Mouse (Mus musculus) limb, embryonic 11.5 days (tissue): Measurements from ENCODE around the gene Sumo1. TPM values are rescaled to one million over a fixed set of nuclear protein-coding genes. Genes with fewer than 3 reads are reported as not detected.

Experiments
- ATAC-seq: fragments of 200-750 bp; cut with Nextera tagmentation; 2 replicates; pipeline ENCODE4 v1.8.0; 2017; ENCODE audit warnings: low read depth; ENCODE audit not compliant: insufficient number of reproducible peaks, low FRiP score, low TSS enrichment
- DNase-seq: peaks from one replicate; pipeline ENCODE4 v3.0.0-alpha.2; 2015; ENCODE audit warnings: low spot score
- H3K27ac ChIP-seq: fragments of 300-500 bp; sonication (generic); replicated peaks from 2 replicates; pipeline ENCODE4 v1.5.1; 2014; ENCODE audit warnings: low read depth, mild to moderate bottlenecking, low read length
- H3K27me3 ChIP-seq: fragments of 300-500 bp; sonication (generic); 2 replicates; pipeline ENCODE4 v1.6.1; 2014; ENCODE audit warnings: mild to moderate bottlenecking, low read length, mixed read lengths; ENCODE audit not compliant: control insufficient read depth, insufficient read depth
- H3K36me3 ChIP-seq: fragments of 300-500 bp; sonication (generic); 2 replicates; pipeline ENCODE4 v1.6.1; 2014; ENCODE audit warnings: mild to moderate bottlenecking, low read length, moderate library complexity, mixed read lengths; ENCODE audit not compliant: control insufficient read depth, insufficient read depth
- H3K4me1 ChIP-seq: fragments of 300-500 bp; sonication (generic); 2 replicates; pipeline ENCODE4 v1.6.1; 2014; ENCODE audit warnings: low read length, mixed read lengths; ENCODE audit not compliant: control insufficient read depth, insufficient read depth
- H3K4me2 ChIP-seq: fragments of 300-500 bp; sonication (generic); 2 replicates; pipeline ENCODE4 v1.6.1; 2014; ENCODE audit warnings: low read depth, mild to moderate bottlenecking, moderate library complexity; ENCODE audit not compliant: severe bottlenecking
- H3K4me3 ChIP-seq: fragments of 300-500 bp; sonication (generic); 2 replicates; pipeline ENCODE4 v1.5.1; 2014; ENCODE audit warnings: low read depth, low read length
- H3K9ac ChIP-seq: fragments of 300-500 bp; sonication (generic); 2 replicates; pipeline ENCODE4 v1.6.1; 2014; ENCODE audit warnings: mild to moderate bottlenecking, low read length
- H3K9me3 ChIP-seq: fragments of 300-500 bp; sonication (generic); 2 replicates; pipeline ENCODE4 v1.6.1; 2016; ENCODE audit warnings: low read length; ENCODE audit not compliant: control insufficient read depth
- WGBS: fragments of 180-500 bp; shearing (Covaris S2); extraction: QIAGEN DNeasy Blood & Tissue Kit; methylation state at CpG from one replicate; pipeline ENCODE4 v1.1.7; 2014; 5-methylcytosine and 5-hydroxymethylcytosine counted together
- polyA plus RNA-seq: library from polyadenylated mRNA; unstranded; fragments of >200 nt; fragmentation: Nextera tagmentation; extraction: Ambion mirVana; gene quantifications from 2 replicates; pipeline ENCODE4 v1.2.1, GENCODE M21; 2014

Sumo1 gene
- polyA plus RNA-seq, 1 experiment from 2014 or later, result 627 TPM

GRCm38 (mm10) chr1:59594586-59595266 is 75.9 kb downstream of the Sumo1 start:
- no peak overlapping the region for H3K4me3 ChIP-seq
- ATAC-seq (no peak), DNase-seq (no peak)
- peaks cover 6% of the 10 kb centered on the region for H3K4me1 ChIP-seq
- H3K27me3 ChIP-seq, result 0 out of 2 replicates have a peak, but pooled peaks cover 3% of the 10 kb centered on the region
- no peaks in the 10 kb centered on the region for H3K9me3 ChIP-seq
- H3K9ac ChIP-seq, result no peak overlapping the region
- WGBS, result 48% methylated on average over 11 of the region's 11 CpGs
- H3K36me3 ChIP-seq, result no peaks in the 10 kb centered on the region
- H3K4me2 ChIP-seq, result no peak overlapping the region
- H3K27ac ChIP-seq, result no peak overlapping the region

DNA sequence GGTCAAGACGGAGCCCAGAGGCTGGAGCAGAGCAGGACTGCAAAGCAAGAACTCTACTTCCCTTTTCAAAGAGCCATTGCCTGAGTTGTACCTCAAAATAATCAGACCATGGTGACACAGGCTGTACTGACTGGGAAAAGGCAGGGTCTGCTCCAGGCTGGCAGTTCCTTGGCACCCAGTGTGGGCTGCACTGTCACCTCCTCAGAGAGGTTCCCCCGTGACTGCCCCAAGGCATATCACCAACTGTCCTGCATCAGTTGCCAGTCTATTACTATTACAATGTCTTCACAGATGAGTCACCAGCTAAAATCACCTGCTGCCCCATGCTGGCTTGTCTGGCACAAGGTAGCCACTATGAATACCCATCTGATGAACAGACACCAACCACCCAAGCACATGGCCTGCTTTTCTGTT is 77.0 kb downstream of the Sumo1 start:
- Histone ChIP-seq H3K27me3 (0 out of 2 replicates have a peak, but pooled peaks cover 3% of the 10 kb centered on the region), H3K9me3 (no peaks in the 10 kb centered on the region), H3K9ac (no peak overlapping the region), H3K36me3 (no peaks in the 10 kb centered on the region), H3K4me1 (peaks cover 6% of the 10 kb centered on the region), H3K4me2 (no peak overlapping the region; the same call in 1 of the 2 replicates), H3K27ac (no peak overlapping the region), H3K4me3 (no peak overlapping the region)
- ATAC-seq (no peak), DNase-seq (no peak)
- 81% methylated on average over 2 of the region's 2 CpGs for WGBS

DNA sequence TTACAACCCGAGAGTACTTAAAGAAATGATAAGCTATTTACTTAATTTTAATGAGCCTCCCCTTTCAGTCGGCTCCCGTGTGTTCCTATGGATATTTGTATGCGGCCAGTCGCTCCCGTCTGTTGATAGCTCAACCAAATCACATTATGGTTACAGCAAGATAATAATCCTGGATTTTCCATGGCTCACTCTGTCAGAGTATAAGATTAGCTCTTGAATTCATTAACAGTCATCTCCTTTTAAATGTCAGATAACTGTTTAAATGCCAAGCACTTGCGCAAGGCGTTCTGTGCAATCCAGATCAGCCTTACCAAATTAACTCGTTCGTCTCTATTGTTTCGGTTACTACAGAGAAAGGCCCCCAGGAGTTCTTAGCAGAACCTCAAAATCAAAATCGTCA is 77.8 kb downstream of the Sumo1 start:
- WGBS, result 38% methylated on average over 12 of the region's 12 CpGs
- DNase-seq (no peak), ATAC-seq (no peak)
- H3K4me3 ChIP-seq, result no peak overlapping the region
- peaks cover 6% of the 10 kb centered on the region for H3K4me1 ChIP-seq
- no peak overlapping the region for H3K27ac ChIP-seq
- 0 out of 2 replicates have a peak, but pooled peaks cover 3% of the 10 kb centered on the region for H3K27me3 ChIP-seq
- H3K4me2 ChIP-seq, result peak overlapping the region; percentile 20; the same call in 1 of the 2 replicates
- no peak overlapping the region for H3K9ac ChIP-seq
- no peaks in the 10 kb centered on the region for H3K36me3 ChIP-seq
- H3K9me3 ChIP-seq, result no peaks in the 10 kb centered on the region

DNA sequence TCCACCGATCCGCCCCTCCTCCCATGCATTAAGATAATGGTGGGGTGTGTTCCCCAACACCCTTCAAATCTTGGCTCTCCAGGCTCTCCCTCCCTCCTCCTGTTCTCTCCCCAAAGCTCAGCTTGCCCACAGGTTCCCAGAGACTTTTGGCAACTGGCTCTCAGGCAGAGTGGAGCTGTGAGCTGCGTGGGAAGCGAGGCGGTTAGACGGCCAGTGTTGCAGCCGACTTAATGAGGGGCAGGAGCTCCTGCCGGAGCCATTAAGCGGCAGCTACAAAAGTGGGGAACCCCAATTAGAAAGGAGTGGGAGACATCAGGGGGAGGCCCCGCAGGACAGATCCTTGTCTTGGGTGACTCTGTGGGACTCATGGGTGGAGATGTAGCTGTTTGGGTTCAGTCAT is 78.3 kb downstream of the Sumo1 start:
- peak; percentile 52 for DNase-seq
- Histone ChIP-seq H3K9ac (peak overlapping the region; percentile 34; the same call in 1 of the 2 replicates), H3K4me3 (no peak overlapping the region), H3K27ac (no peak overlapping the region), H3K4me1 (peaks cover 6% of the 10 kb centered on the region), H3K36me3 (no peaks in the 10 kb centered on the region), H3K4me2 (peak overlapping the region; percentile 20; the same call in 1 of the 2 replicates), H3K27me3 (0 out of 2 replicates have a peak, but pooled peaks cover 3% of the 10 kb centered on the region), H3K9me3 (no peaks in the 10 kb centered on the region)
- ATAC-seq, result no peak
- 8% methylated on average over 10 of the region's 10 CpGs for WGBS

DNA sequence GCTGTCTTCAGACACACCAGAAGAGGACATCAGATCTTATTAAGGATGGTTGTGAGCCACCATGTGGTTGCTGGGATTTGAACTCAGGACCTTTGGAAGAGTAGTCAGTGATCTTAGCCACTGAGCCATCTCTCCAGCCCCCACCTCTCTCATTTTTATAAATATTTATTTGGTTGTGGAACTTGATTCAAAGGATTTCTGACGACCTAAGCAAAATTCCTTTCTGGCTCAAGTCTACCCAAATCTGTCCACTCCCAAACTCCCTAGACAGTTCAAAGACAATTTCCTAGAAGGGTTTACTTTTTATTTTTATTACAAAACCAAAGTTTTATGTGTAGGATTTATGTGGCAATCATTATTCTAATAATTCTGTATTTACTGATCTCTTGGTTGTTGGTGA is 81.4 kb downstream of the Sumo1 start:
- no peak overlapping the region for H3K27ac ChIP-seq
- 0 out of 2 replicates have a peak, but pooled peaks cover 3% of the 10 kb centered on the region for H3K27me3 ChIP-seq
- ATAC-seq (no peak), DNase-seq (no peak)
- H3K9me3 ChIP-seq, result no peaks in the 10 kb centered on the region
- WGBS, result 89% methylated on average over 1 of the region's 1 CpGs
- H3K9ac ChIP-seq, result no peak overlapping the region
- no peak overlapping the region for H3K4me2 ChIP-seq
- H3K4me1 ChIP-seq, result peaks cover 5% of the 10 kb centered on the region
- no peaks in the 10 kb centered on the region for H3K36me3 ChIP-seq
- H3K4me3 ChIP-seq, result no peak overlapping the region

GRCm38 (mm10) chr1:59584656-59585410 is 85.8 kb downstream of the Sumo1 start:
- no peak overlapping the region for H3K9ac ChIP-seq
- ATAC-seq, result peak; percentile 44; the same call in 1 of the 2 replicates

GRCm38 (mm10) chr1:59580880-59581279 is 89.8 kb downstream of the Sumo1 start:
- Histone ChIP-seq H3K4me2 (no peak overlapping the region), H3K27me3 (no peaks in the 10 kb centered on the region), H3K4me3 (no peak overlapping the region), H3K4me1 (peaks cover 11% of the 10 kb centered on the region; the same call in 1 of the 2 replicates), H3K9me3 (no peaks in the 10 kb centered on the region), H3K36me3 (no peaks in the 10 kb centered on the region), H3K9ac (no peak overlapping the region), H3K27ac (no peak overlapping the region)
- ATAC-seq, result no peak
- DNase-seq, result no peak
- 88% methylated on average over 3 of the region's 3 CpGs for WGBS

More at GRCm38 (mm10) chr1:59584656-59585410, 85.8 kb downstream of the Sumo1 start:
- Histone ChIP-seq H3K4me2 (no peak overlapping the region; the same call in 1 of the 2 replicates), H3K27ac (no peak overlapping the region), H3K27me3 (no peaks in the 10 kb centered on the region), H3K4me1 (peaks cover 8% of the 10 kb centered on the region; the same call in 1 of the 2 replicates), H3K36me3 (no peaks in the 10 kb centered on the region), H3K9me3 (no peaks in the 10 kb centered on the region), H3K4me3 (no peak overlapping the region)
- peak; percentile 87 for DNase-seq
- 10% methylated on average over 18 of the region's 18 CpGs for WGBS

- Histone ChIP-seq H3K4me1 (peaks cover 11% of the 10 kb centered on the region; the same call in 1 of the 2 replicates), H3K9ac (no peak overlapping the region), H3K4me3 (no peak overlapping the region), H3K27ac (no peak overlapping the region), H3K4me2 (no peak overlapping the region), H3K36me3 (no peaks in the 10 kb centered on the region), H3K9me3 (no peaks in the 10 kb centered on the region), H3K27me3 (no peaks in the 10 kb centered on the region)
- 36% methylated on average over 8 of the region's 8 CpGs for WGBS
- no peak for DNase-seq
- ATAC-seq, result no peak
Measured at GRCm38 (mm10) chr1:59580131-59580751, 90.4 kb downstream of the Sumo1 start.
